Comparison of ENCODE assay signal across 7 mouse cellular contexts in the genomic region with DNA sequence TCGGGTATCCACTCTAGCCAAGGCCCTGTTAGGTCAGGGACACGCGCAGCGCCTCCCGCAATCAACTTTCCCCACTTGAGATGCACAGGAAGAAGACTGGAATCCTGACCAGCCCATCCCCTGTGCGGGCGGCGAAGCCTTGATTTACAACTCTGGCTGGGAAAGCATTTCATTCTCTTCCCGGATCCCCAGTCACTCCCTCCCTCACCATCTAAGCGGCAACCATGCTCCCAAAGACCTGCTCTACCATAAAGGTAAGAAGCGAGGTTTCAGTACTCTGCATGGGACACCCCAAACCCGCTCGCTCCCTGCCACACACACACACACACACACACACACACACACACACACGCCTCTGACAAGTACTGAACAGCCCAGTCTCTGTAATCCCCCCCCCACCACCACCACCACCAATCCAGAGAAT.
DNase-seq lines count a peak whose midpoint lies in the region; ATAC-seq and TF ChIP-seq lines count a peak whose summit lies in the region.

No protein-coding gene starts in this region.

- peak overlapping the region; percentile 40; the same call in 1 of the 2 replicates for H3K27ac ChIP-seq in forebrain, embryonic 14.5 days (ENCODE audit: low read depth, low read length)
- H3K27ac ChIP-seq in limb, embryonic 12.5 days: no peak overlapping the region

- peak overlapping the region; percentile 56 for H3K4me3 ChIP-seq in forebrain, embryonic 14.5 days (ENCODE audit: low read depth, low read length)
- H3K4me3 ChIP-seq in limb, embryonic 12.5 days (replicated peaks): peak overlapping the region; percentile 62

- TF ChIP-seq CTCF in brain, embryonic 14.5 days (IDR thresholded peaks at IDR 0.05; ENCODE audit: borderline replicate concordance, extremely low read depth, insufficient read depth, insufficient read length): no peak

- H3K9ac ChIP-seq in forebrain, embryonic 14.5 days (ENCODE audit: low read length): peak overlapping the region; percentile 68
- peak overlapping the region; percentile 60; the same call in 1 of the 2 replicates for H3K9ac ChIP-seq in limb, embryonic 12.5 days (replicated peaks)

- no peaks in the 10 kb centered on the region for H3K36me3 ChIP-seq in forebrain, embryonic 14.5 days (ENCODE audit: control insufficient read depth, insufficient read depth, low read length)
- H3K36me3 ChIP-seq in limb, embryonic 12.5 days: no peaks in the 10 kb centered on the region

- DNase-seq in layer of hippocampus, postnatal 10 days (ENCODE audit: low spot score in 2 of 2): peak; percentile 32 to 43
- DNase-seq in layer of hippocampus, adult 9-10 months (ENCODE audit: low spot score): no peak
- peak; percentile 54 for DNase-seq in brain, embryonic 14.5 days (ENCODE audit: low read depth)
- peak; percentile 24 for DNase-seq in forebrain, embryonic 14.5 days (ENCODE audit: low spot score)
- DNase-seq in retina, embryonic 14.5 days (ENCODE audit: low spot score): peak; percentile 26
- no peak for DNase-seq in thymus, adult 18-20 months

- TF ChIP-seq POLR2A in brain, embryonic 14.5 days (IDR thresholded peaks at IDR 0.05; ENCODE audit: borderline replicate concordance, extremely low read depth, insufficient read depth, insufficient read length, poor library complexity, severe bottlenecking): no peak

- ATAC-seq in forebrain, embryonic 14.5 days: peak; percentile 26; the same call in 1 of the 2 replicates
- peak; percentile 40; the same call in 1 of the 2 replicates for ATAC-seq in limb, embryonic 12.5 days (ENCODE audit: insufficient number of reproducible peaks, insufficient read depth, low FRiP score, low TSS enrichment, low read depth)

- no peaks in the 10 kb centered on the region for H3K9me3 ChIP-seq in forebrain, embryonic 14.5 days (replicated peaks; ENCODE audit: control insufficient read depth, low read length)
- peaks cover 4% of the 10 kb centered on the region; the same call in 1 of the 2 replicates for H3K9me3 ChIP-seq in limb, embryonic 12.5 days

- 0 out of 2 replicates have a peak, but pooled peaks cover 4% of the 10 kb centered on the region for H3K27me3 ChIP-seq in forebrain, embryonic 14.5 days (replicated peaks; ENCODE audit: control insufficient read depth, insufficient read depth, low read length)
- peaks cover 38% of the 10 kb centered on the region for H3K27me3 ChIP-seq in limb, embryonic 12.5 days

- 10% methylated on average over 14 of the region's 14 CpGs for WGBS in forebrain, embryonic 14.5 days
- 2% methylated on average over 14 of the region's 14 CpGs for WGBS in limb, embryonic 12.5 days

- 0 out of 2 replicates have a peak, but pooled peaks cover 11% of the 10 kb centered on the region for H3K4me1 ChIP-seq in forebrain, embryonic 14.5 days (ENCODE audit: control insufficient read depth, insufficient read depth, low read length)
- H3K4me1 ChIP-seq in limb, embryonic 12.5 days (replicated peaks): peaks cover 18% of the 10 kb centered on the region

- H3K4me2 ChIP-seq in forebrain, embryonic 14.5 days (ENCODE audit: low read length): peak overlapping the region; percentile 90
- H3K4me2 ChIP-seq in limb, embryonic 12.5 days: peak overlapping the region; percentile 93

Comparison
In these comparisons a context has a peak if more than half of its experiments do, and no peak if none do; other contexts are left out.
1. DNase-seq: peak in layer of hippocampus, postnatal 10 days (2 of 2), brain, embryonic 14.5 days (single experiment), forebrain, embryonic 14.5 days (single experiment) and retina, embryonic 14.5 days (single experiment); none in layer of hippocampus, adult 9-10 months (single experiment) and thymus, adult 18-20 months (0 of 2).